Mouse (Mus musculus): ENCODE results near the gene Treh. TPM values are rescaled to one million over a fixed set of nuclear protein-coding genes. Genes with fewer than 3 reads are reported as not detected.

Treh gene
- total RNA-seq, 2 experiments from 2014 or later: not detected

- peak; percentile 76 for DNase-seq
Observed at GRCm38 (mm10) chr9:44734524-44735494, 61.8 kb downstream of the Treh start, which contains the start of gene Phldb1. Phldb1 (minus strand) TSS chr9:44735198.

- DNase-seq: no peak
Observed at GRCm38 (mm10) chr9:44735886-44736285, 62.9 kb downstream of the Treh start.

Other genes with a start within 250 kb of the Treh start
- not detected for gene Foxr1, start 232.1 kb upstream of the Treh start, total RNA-seq (2021)
- gene Upk2, start 218.3 kb upstream of the Treh start, total RNA-seq (2021): under 1 TPM; 0.38 to 0.65 TPM
- 10 to 100 TPM; 65.4 to 77.6 TPM for gene Bcl9l, start 190.4 kb upstream of the Treh start, total RNA-seq (2021)
- gene Cxcr5, start 111.4 kb upstream of the Treh start, total RNA-seq (2021): not detected
- gene Ddx6, start 68.3 kb upstream of the Treh start, total RNA-seq (2021): 10 to 100 TPM; 72.0 to 78.9 TPM
- 10 to 100 TPM; 49.8 to 82.4 TPM for gene Phldb1, start 62.0 kb downstream of the Treh start, total RNA-seq (2021)
- gene Arcn1, start 94.6 kb downstream of the Treh start, total RNA-seq (2021): 10 to 100 TPM; 85.6 to 97.8 TPM
- 10 to 100 TPM; 45.2 to 53.1 TPM for gene Ift46, start 94.7 kb downstream of the Treh start, total RNA-seq (2021)
- gene Tmem25, start 126.1 kb downstream of the Treh start, total RNA-seq (2021): 1 to 10 TPM; 6.4 to 8.0 TPM
- 1 to 10 TPM in 1 of 2 experiments, under 1 TPM in 1; 0.70 to 1.0 TPM for gene Ttc36, start 129.8 kb downstream of the Treh start, total RNA-seq (2021)
- 10 to 100 TPM; 15.1 to 21.3 TPM for gene Kmt2a, start 208.1 kb downstream of the Treh start, total RNA-seq (2021)
- 100 to 1,000 TPM; 647 to 794 TPM for gene Atp5l, start 247.5 kb downstream of the Treh start, total RNA-seq (2021)